Mouse (Mus musculus) stomach, embryonic 16.5 days (tissue): Measurements from ENCODE around the gene Exoc6. TPM values are rescaled to one million over a fixed set of nuclear protein-coding genes. Genes with fewer than 3 reads are reported as not detected.

Experiments used
- ATAC-seq: fragments of 200-750 bp; cut with Nextera tagmentation; 2 replicates; pipeline ENCODE4 v1.8.0; 2017; ENCODE audit warnings: moderate number of reproducible peaks, moderate TSS enrichment; ENCODE audit not compliant: insufficient read depth, low FRiP score
- H3K27ac ChIP-seq: fragments of 300-500 bp; sonication (generic); 2 replicates; pipeline ENCODE4 v1.5.1; 2014; ENCODE audit warnings: low read length
- H3K27me3 ChIP-seq: fragments of 300-500 bp; sonication (generic); 2 replicates; pipeline ENCODE4 v1.6.1; 2014; ENCODE audit warnings: low read length, control low read depth, mixed read lengths; ENCODE audit not compliant: control insufficient read depth, insufficient read depth
- H3K36me3 ChIP-seq: fragments of 300-500 bp; sonication (generic); 2 replicates; pipeline ENCODE4 v1.6.1; 2014; ENCODE audit warnings: low read length; ENCODE audit not compliant: control insufficient read depth, insufficient read depth
- H3K4me1 ChIP-seq: fragments of 300-500 bp; sonication (generic); 2 replicates; pipeline ENCODE4 v1.6.1; 2014; ENCODE audit warnings: low read length, control low read depth, mixed read lengths; ENCODE audit not compliant: control insufficient read depth, insufficient read depth
- H3K4me2 ChIP-seq: fragments of 300-500 bp; sonication (generic); 2 replicates; pipeline ENCODE4 v1.6.1; 2014; ENCODE audit warnings: low read depth, low read length, mixed read lengths
- H3K4me3 ChIP-seq: fragments of 300-500 bp; sonication (generic); replicated peaks from 2 replicates; pipeline ENCODE4 v1.5.1; 2014; ENCODE audit warnings: mild to moderate bottlenecking, low read length
- H3K9ac ChIP-seq: fragments of 300-500 bp; sonication (generic); 2 replicates; pipeline ENCODE4 v1.6.1; 2014; ENCODE audit warnings: low read length
- H3K9me3 ChIP-seq: fragments of 300-500 bp; sonication (generic); replicated peaks from 2 replicates; pipeline ENCODE4 v1.6.1; 2016; ENCODE audit warnings: low read length, control low read depth; ENCODE audit not compliant: control insufficient read depth
- WGBS: fragments of 180-500 bp; shearing (Covaris S2); extraction: QIAGEN DNeasy Blood & Tissue Kit; methylation state at CpG from one replicate; pipeline ENCODE4 v1.1.7; 2014; 5-methylcytosine and 5-hydroxymethylcytosine counted together
- polyA plus RNA-seq: library from polyadenylated mRNA; unstranded; fragments of >200 nt; fragmentation: Nextera tagmentation; extraction: Ambion mirVana; gene quantifications from 2 replicates; pipeline ENCODE4 v1.2.1, GENCODE M21; 2015

Gene Exoc6
- polyA plus RNA-seq, 1 experiment from 2014 or later = 14.6 TPM

- no peak for ATAC-seq
Observed at GRCm38 (mm10) chr19:37719166-37719565, 168.9 kb downstream of the Exoc6 start.

GRCm38 (mm10) chr19:37724591-37724990, 174.4 kb downstream of the Exoc6 start:
- Histone ChIP-seq H3K4me3 (no peak overlapping the region), H3K9me3 (no peaks in the 10 kb centered on the region), H3K36me3 (no peaks in the 10 kb centered on the region), H3K4me1 (no peaks in the 10 kb centered on the region), H3K27ac (no peak overlapping the region), H3K4me2 (no peak overlapping the region), H3K27me3 (no peaks in the 10 kb centered on the region), H3K9ac (no peak overlapping the region)
- WGBS = 89% methylated on average over 5 of the region's 5 CpGs
- no peak for ATAC-seq

More at GRCm38 (mm10) chr19:37719166-37719565, 168.9 kb downstream of the Exoc6 start:
- no peaks in the 10 kb centered on the region for H3K36me3 ChIP-seq
- H3K9me3 ChIP-seq = no peaks in the 10 kb centered on the region
- no peaks in the 10 kb centered on the region for H3K27me3 ChIP-seq
- no peak overlapping the region for H3K4me3 ChIP-seq
- no peak overlapping the region for H3K9ac ChIP-seq
- no peak overlapping the region for H3K4me2 ChIP-seq
- no peak overlapping the region for H3K27ac ChIP-seq
- 26% methylated on average over 1 of the region's 1 CpGs for WGBS
- no peaks in the 10 kb centered on the region for H3K4me1 ChIP-seq

GRCm38 (mm10) chr19:37726585-37726984, 176.4 kb downstream of the Exoc6 start:
- WGBS = 82% methylated on average over 7 of the region's 7 CpGs
- Histone ChIP-seq H3K4me3 (no peak overlapping the region), H3K27ac (no peak overlapping the region), H3K9ac (no peak overlapping the region), H3K9me3 (no peaks in the 10 kb centered on the region), H3K36me3 (no peaks in the 10 kb centered on the region), H3K4me1 (no peaks in the 10 kb centered on the region), H3K27me3 (no peaks in the 10 kb centered on the region), H3K4me2 (no peak overlapping the region)
- ATAC-seq = no peak

- no peaks in the 10 kb centered on the region for H3K27me3 ChIP-seq
- no peak overlapping the region for H3K4me3 ChIP-seq
- H3K27ac ChIP-seq = no peak overlapping the region
- 90% methylated on average over 2 of the region's 2 CpGs for WGBS
- ATAC-seq = no peak
- H3K4me2 ChIP-seq = no peak overlapping the region
- H3K36me3 ChIP-seq = no peaks in the 10 kb centered on the region
- no peaks in the 10 kb centered on the region for H3K4me1 ChIP-seq
- H3K9ac ChIP-seq = no peak overlapping the region
- H3K9me3 ChIP-seq = no peaks in the 10 kb centered on the region
Observed at GRCm38 (mm10) chr19:37727366-37727765, 177.1 kb downstream of the Exoc6 start.

Other genes starting within 250 kb of the Exoc6 start
- 69.0 and 80.9 TPM in 2 replicates for gene Ide, start 212.6 kb upstream of the Exoc6 start, polyA plus RNA-seq
- 46.4 and 50.2 TPM in 2 replicates for gene Kif11, start 174.0 kb upstream of the Exoc6 start, polyA plus RNA-seq
- gene Hhex, start 115.6 kb upstream of the Exoc6 start, polyA plus RNA-seq = 14.8 and 15.9 TPM in 2 replicates
- not detected in 2 replicates for gene Cyp26c1, start 135.2 kb downstream of the Exoc6 start, polyA plus RNA-seq
- 5.7 and 6.0 TPM in 2 replicates for gene Cyp26a1, start 147.4 kb downstream of the Exoc6 start, polyA plus RNA-seq